Mouse (Mus musculus): ENCODE measurements around the gene Cic.

The Cic gene

GRCm38 (mm10) chr7:25267301-25267750 lies at the start of gene Cic:
Gene Cic, plus strand, starts transcription at chr7:25267704.
- DNase-seq (ENCODE audit: low spot score), result peak; percentile 100

DNA sequence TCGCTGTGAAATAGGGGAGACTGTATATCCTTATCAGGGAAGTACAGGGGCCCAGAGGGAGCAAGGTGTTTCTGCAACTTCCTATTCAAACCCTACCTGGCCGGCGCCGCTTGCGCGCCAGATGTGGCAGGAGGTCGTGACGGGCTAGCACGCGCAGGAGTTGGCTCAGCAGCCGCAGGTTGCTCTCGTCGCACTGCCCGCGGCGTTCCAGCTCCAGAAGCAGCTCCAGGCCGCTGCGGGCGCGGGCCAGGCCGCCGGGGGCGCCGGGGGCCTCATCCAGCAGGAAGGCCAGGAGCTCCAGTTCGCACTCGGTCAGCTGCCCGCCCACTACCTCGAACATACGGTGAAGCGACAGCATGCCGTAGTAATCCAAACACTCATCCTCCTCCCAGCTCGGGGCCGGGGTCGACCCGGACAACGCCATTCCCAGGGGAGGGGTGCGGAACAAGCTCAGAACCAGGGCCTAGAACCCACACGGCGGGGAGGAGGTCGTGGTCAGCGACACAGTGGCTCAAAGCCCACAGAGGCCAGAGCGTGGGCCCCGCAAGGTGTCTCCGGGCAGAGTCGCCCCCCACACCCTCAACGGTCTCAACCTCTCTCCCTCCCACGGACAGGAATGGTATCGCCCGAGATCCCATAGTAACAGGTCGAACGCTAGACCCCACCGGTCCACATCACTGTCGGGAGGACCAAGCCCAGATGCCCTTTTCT lies 48.6 kb upstream of the Cic start:
- peak; percentile 84 for DNase-seq (ENCODE audit: low spot score)

- DNase-seq (ENCODE audit: low spot score), result no peak
Measured at GRCm38 (mm10) chr7:25219416-25219750, 48.1 kb upstream of the Cic start.

DNA sequence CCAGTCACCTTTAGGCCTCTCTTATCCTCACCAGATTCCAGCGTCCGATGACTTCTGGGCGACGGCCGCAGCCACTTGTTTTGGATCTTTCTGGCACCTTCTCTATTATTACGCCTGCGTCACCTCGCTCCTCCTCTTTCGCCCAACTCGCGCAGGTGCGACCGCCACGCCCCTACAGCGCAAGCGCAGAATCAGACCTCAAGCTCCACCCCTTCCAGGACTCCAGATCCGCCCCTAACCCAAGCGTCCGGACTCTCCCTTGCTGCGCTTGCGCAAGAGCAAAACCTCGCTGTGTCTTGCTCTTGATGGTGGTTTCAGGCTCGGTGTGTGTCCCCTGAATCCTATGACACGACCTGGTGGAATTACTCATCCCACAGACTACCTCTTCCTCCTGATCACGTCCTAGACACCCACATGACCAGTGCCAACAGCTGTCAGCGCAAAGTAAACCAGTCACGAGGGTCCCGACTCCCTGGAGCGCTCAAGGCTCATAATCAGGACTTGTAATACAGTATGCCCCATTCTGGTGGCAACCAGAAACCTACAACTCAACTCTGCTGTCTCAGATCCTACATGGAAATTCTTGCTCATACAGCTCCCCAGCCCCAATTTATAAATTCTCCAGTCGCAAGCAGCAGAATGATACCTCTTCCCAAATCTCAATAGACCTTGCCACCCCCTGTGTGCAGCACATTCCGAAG lies 47.6 kb upstream of the Cic start:
- DNase-seq (ENCODE audit: low spot score), result peak; percentile 97

DNA sequence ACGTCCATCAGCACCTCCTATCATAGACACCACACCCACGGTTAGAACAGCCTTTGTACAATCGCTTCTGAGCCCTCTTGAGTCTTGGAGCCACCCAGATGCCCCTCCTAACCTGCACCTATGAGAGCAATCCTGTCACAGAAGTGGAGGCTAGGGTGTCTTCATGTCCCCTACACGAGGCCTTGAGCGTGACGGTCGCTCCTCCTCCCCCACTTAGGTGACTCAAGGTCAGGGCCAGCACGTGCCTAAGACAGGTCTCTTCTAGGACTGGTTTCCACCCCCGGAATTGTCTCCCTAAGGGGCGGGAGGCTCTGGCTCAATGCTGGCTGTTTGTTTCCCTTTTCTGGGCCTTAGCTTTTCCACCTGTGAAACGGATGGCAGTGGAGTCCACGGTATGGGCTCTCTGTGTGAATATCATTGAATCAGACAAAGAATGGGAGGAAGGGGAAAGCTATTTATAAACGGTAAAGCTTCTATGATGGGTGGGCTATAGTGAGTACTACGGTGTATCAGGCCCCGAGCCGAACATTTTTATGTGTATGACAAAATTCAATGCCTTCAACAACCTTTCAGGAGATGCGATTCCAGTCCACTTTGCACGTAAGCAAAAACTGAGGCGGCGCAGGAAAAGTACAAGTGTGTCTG lies 46.9 kb upstream of the Cic start, which contains the start of gene Dedd2:
Gene Dedd2 (minus strand): TSS at position 159 of the 645 bp plus-strand sequence.
- DNase-seq (ENCODE audit: low spot score), result no peak

GRCm38 (mm10) chr7:25221102-25221883 lies 46.2 kb upstream of the Cic start, which contains the start of gene Zfp526:
Gene Zfp526, plus strand, starts transcription at chr7:25221425.
- DNase-seq (ENCODE audit: low spot score), result peak; percentile 100

GRCm38 (mm10) chr7:25222275-25222967 lies 45.1 kb upstream of the Cic start:
- no peak for DNase-seq (ENCODE audit: low spot score)

DNA sequence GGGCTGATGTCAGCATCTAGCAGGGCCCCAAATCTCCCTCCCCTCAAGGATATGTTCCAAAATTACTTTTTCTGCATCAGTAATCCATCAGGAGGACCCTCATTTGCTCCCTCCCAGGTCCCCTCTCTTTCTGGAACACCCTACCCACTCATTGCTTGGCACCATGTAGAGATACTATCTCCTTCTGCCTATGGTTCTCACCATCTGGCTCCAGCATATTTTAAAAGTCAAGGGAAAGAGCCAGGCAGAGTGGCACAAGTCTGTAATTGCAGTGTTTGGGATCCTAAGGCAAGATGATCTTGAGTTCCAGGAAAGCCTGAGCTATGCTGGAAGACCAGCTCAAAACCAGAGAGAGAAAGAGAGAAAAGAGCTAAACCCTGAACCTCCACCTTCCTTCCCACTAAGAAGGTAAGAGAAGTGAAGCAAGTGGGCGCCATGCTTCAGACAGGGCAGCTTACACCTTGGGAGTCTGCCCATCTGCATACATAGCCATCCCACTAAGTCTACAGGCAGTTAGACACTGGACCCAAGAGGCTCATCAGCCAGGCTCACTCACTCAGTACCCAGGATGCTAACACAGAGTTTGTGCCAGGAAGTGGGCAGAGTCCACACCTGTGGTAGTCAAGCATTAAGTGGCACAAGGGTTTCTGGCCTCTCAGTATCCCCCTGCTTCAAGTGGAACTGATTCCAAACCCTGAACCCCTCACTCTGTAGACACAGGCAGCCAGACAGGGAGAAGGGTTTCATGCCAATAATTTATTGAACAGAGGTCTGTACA lies 39.8 kb upstream of the Cic start:
- no peak for DNase-seq (ENCODE audit: low spot score)

GRCm38 (mm10) chr7:25230690-25231285 lies 36.7 kb upstream of the Cic start:
- no peak for DNase-seq (ENCODE audit: low spot score)

GRCm38 (mm10) chr7:25232101-25232648 lies 35.3 kb upstream of the Cic start:
- no peak for DNase-seq (ENCODE audit: low spot score)

DNA sequence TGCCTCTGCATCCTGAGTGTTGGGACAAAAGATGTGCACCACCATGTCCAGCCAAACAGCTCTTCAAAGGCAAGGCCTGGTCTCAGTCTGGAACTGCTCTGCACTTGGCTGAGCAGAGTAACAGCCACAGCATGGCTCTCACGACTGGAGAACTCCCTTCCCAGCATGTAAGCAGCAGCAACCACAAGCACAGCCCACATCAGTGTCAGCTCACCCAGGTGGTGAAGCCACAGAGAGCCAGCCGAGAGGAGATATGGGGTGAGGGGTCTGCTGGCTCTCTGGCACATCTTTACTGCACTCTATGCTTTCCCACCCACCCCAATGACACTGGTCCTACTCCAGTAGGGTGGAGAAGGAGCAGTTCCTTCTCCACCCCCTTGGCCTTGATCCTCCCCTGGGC lies 34.4 kb upstream of the Cic start:
- DNase-seq (ENCODE audit: low spot score), result no peak

GRCm38 (mm10) chr7:25235526-25235925 lies 32.0 kb upstream of the Cic start:
- no peak for DNase-seq (ENCODE audit: low spot score)

DNA sequence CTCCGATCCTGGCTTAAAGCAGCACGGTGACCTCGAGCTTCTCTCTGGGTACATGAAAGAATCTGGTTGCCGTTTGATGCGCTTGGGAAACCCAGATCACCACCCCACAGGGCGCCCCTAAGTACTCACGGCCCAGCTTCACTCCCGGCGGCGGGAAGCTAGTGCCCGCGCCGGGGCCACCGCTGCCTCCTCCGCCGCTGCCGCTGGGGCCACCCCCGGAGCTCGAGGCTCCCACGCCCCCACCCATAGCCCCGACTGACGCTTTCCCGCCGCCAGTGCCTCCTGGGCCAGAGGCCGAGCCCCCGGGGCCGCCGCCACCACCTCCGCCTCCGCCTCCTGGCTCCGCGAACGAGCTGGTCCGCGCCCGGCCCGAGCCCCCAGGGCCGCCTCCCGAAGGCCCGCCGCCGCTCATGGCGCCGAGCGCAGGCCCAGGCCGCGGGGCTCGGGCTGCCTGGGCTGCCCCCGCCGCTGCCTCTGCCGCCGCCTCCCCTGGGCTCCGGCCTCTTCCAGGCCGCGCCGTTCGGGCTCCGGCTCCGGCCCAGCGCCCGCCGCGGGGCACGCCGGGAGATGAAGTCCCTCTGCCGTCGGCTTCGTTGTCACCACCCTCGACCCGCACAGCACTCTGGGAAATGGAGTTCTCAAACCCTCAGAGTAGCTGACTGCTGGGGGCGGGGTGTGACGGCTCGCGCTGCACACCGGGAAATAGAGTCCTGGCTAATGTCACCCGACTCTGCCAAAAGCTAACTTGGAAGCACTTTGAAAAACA lies 30.1 kb upstream of the Cic start, which contains the start of gene Gsk3a:
Gene Gsk3a (minus strand): TSS at position 603 of the 766 bp plus-strand sequence.
- DNase-seq (ENCODE audit: low spot score), result peak; percentile 99

DNA sequence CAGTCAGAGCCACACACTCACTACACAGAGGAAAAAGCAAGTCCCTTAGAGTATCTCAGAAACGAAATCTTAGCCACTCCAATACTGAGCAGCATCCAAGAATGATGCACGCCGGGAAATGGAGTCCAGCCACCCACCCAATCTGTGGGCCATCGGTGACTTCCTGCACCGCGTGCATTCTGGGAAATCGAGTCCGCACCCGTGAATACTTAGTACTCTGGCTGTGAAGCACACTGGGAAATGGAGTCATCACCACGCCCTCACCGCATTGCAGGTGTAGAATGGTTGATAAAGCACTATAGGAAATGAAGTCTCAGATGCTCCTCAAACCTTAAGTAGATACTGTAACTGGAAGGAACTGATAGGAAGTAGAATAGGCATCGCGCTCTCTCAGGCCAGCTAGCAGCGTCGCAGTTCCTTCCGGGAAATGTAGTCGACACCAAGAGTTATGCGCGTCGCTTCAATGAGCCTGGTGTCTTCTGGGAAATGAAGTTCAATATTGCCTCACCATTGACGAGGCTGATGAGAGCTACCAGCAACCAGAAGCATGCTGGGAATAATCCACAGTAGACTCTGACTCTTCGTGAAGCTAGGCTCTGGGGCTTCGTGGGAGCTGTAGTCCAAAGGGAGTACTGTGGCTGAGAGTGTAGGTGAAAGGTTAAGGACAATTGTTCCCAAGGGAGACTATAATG lies 29.3 kb upstream of the Cic start:
- DNase-seq (ENCODE audit: low spot score), result peak; percentile 98

DNA sequence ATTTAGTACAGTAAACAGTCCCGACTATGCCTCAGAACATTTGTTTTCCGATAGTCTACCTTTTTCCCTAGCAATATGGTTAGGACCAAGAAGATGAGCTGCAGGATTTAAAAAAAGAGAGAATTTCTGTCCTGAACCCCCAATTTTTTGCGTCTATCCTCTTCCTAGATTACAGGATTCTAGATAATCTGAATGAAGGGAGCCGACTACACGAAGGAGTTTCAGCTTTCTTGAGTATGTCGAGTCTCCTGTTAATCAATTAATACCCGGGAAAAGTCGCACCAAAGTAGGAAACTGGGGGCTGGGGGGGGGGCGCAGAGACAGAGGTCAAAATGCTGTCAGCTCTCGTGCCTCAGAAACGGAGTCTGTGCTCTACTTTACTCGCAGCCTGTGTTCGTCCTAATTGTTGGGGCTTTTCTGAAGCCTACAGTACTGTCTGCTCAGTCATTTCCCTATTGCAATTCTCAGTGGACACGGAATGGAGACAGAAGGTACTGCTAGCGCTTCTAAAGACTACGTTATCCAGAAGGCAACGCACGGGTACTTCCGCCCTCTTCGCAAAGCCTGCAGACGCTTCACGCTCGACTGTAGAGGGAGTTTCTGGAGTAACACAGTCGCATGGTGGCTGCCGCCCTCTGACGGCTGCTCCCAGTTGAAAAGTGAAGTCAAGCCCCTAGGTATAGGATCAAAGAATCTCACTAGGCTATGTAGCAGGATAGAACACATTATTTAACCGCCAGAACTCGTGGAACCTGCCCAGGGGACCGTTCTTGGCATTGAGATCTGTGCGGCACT lies 28.5 kb upstream of the Cic start:
- peak; percentile 96 for DNase-seq (ENCODE audit: low spot score)

DNA sequence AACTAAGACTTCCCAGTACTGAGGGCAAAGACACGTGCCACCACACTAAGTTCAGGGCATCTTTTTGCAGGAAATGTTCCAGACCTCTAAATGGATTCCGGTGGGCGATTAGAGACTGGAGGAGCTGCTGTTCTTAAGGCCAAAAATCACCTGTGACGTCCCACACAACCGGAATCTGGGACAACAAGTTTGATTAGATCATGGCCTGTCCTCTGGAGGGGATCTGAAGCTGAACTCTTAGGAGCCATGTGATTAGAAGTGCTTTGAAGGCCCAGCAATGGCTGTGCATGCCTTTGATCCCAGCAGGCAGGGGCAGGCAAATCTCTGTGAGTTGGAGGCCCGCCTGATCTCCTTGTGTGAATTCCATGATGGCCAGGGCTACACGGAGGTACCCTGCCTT lies 26.9 kb upstream of the Cic start:
- no peak for DNase-seq (ENCODE audit: low spot score)

DNA sequence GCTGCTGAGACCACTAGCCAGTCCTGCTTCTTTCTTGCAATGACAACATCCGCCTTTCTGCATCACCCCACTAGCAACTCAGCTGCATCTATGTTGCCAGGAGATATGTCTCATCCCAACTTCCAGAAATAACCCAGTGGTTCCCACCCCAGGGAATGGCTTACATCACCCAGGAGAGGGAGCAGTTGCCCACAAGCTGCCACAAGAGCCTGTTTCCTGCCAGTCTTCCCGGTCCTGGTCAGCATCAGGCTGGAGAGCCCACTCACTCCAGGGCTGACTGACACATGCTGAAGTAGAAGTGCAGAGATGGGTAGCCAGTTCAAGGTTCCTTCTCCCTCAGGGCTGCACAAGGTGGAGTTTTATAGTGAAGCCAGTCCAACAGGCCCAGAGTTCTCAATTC lies 26.4 kb upstream of the Cic start:
- DNase-seq (ENCODE audit: low spot score), result peak; percentile 64

- DNase-seq (ENCODE audit: low spot score), result no peak
Measured at GRCm38 (mm10) chr7:25243361-25243760, 24.1 kb upstream of the Cic start.
